Mouse (Mus musculus) neutrophil, adult 65 days (primary cell): Measurements from ENCODE around the gene Cldn34c4. TPM values are rescaled to one million over a fixed set of nuclear protein-coding genes. Genes with fewer than 3 reads are reported as not detected.

Source experiments
- total RNA-seq: library from RNA; stranded (reverse); gene quantifications from 2 replicates; pipeline ENCODE4 v1.2.4, GENCODE M21; 2023

The Cldn34c4 gene
- total RNA-seq, result not detected in 2 replicates

DNA sequence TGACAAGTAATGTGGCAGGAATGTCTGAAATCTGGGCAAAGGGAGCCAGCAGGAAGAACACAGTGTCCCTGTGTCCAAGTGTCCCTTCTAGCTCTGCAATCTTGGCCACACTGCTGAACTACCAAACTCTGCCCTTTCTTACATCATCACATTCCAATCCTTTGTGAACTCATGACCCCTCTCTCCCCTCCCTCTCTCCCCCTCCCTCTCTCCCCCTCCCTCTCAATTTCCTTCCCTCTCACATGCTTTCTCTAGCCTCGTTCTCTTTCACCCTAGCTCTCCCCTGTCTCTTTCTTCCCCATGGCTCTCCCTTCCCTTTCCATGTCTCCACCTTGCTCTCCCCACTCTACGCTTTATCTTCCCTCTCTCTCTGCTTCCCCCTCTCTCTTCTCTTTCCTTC lies at the start of gene Cldn34c4:
Gene Cldn34c4 (minus strand): TSS at position 101 of the 400 bp plus-strand sequence.

